Mouse (Mus musculus) T-cell, adult 66 days (primary cell): ENCODE data around the gene Tmem233. TPM values are rescaled to one million over a fixed set of nuclear protein-coding genes. Genes with fewer than 3 reads are reported as not detected.

ENCODE experiments used
- total RNA-seq, 2 experiments: library from RNA; stranded (reverse); gene quantifications; 3 replicates in 1 of 2; 4 replicates in 1 of 2; pipeline ENCODE4 v1.2.4; 2023

Gene Tmem233
- not detected for total RNA-seq

GRCm38 (mm10) chr5:116083081-116083480 lies at the start of gene Tmem233:
Gene Tmem233 (minus strand): TSS chr5:116083244.

GRCm38 (mm10) chr5:116024327-116024739 lies 58.7 kb downstream of the Tmem233 start, which contains the start of gene Prkab1:
Gene Prkab1 (minus strand): TSS chr5:116024508.

Other genes starting within 250 kb of the Tmem233 start
- gene Cit, start 238.0 kb downstream of the Tmem233 start, total RNA-seq: 1 to 10 TPM; 2.7 to 9.0 TPM
- gene Prkab1, start 58.7 kb downstream of the Tmem233 start, total RNA-seq: 10 to 100 TPM; 83.5 to 97.9 TPM
- not detected for gene Ccdc60, start 205.7 kb upstream of the Tmem233 start, total RNA-seq